Mouse (Mus musculus): ENCODE results near the gene Smoc1. TPM values are rescaled to one million over a fixed set of nuclear protein-coding genes. Genes with fewer than 3 reads are reported as not detected.

Smoc1 gene
- polyA plus RNA-seq, 1 experiment = 0.01 TPM

GRCm38 (mm10) chr12:81128693-81129092, 102.1 kb downstream of the Smoc1 start:
- H3K9me3 ChIP-seq (ENCODE audit: control insufficient read depth, low read length) = no peaks in the 10 kb centered on the region
- no peaks in the 10 kb centered on the region for H3K27me3 ChIP-seq (ENCODE audit: control insufficient read depth)
- TF ChIP-seq GATA1 (IDR thresholded peaks at IDR 0.05; ENCODE audit: low read length) (no peak), TAL1 (IDR thresholded peaks at IDR 0.05; ENCODE audit: low read length) (no peak)
- no peaks in the 10 kb centered on the region for H3K36me3 ChIP-seq (ENCODE audit: control insufficient read depth)
- no peak overlapping the region for H3K4me3 ChIP-seq (replicated peaks)
- no peaks in the 10 kb centered on the region for H3K4me1 ChIP-seq (ENCODE audit: control insufficient read depth)

- Histone ChIP-seq H3K27me3 (ENCODE audit: control insufficient read depth) (no peaks in the 10 kb centered on the region), H3K36me3 (ENCODE audit: control insufficient read depth) (no peaks in the 10 kb centered on the region), H3K9me3 (ENCODE audit: control insufficient read depth, low read length) (no peaks in the 10 kb centered on the region), H3K4me3 (replicated peaks) (no peak overlapping the region), H3K4me1 (ENCODE audit: control insufficient read depth) (no peaks in the 10 kb centered on the region)
- no peak for TF ChIP-seq TAL1 (IDR thresholded peaks at IDR 0.05; ENCODE audit: low read length)
- no peak for TF ChIP-seq GATA1 (IDR thresholded peaks at IDR 0.05; ENCODE audit: low read length)
These were observed 104.1 kb downstream of the Smoc1 start for GRCm38 (mm10) chr12:81130692-81131091.

- Histone ChIP-seq H3K36me3 (ENCODE audit: control insufficient read depth) (no peaks in the 10 kb centered on the region), H3K27me3 (ENCODE audit: control insufficient read depth) (no peaks in the 10 kb centered on the region), H3K4me1 (ENCODE audit: control insufficient read depth) (no peaks in the 10 kb centered on the region), H3K9me3 (ENCODE audit: control insufficient read depth, low read length) (no peaks in the 10 kb centered on the region), H3K4me3 (replicated peaks) (no peak overlapping the region)
- TF ChIP-seq TAL1 (IDR thresholded peaks at IDR 0.05; ENCODE audit: low read length) (no peak), GATA1 (IDR thresholded peaks at IDR 0.05; ENCODE audit: low read length) (no peak)
These were observed 104.5 kb downstream of the Smoc1 start for GRCm38 (mm10) chr12:81131114-81131513.

- H3K4me1 ChIP-seq (ENCODE audit: control insufficient read depth) = no peaks in the 10 kb centered on the region
- H3K4me3 ChIP-seq (replicated peaks) = no peak overlapping the region
- no peaks in the 10 kb centered on the region; the same call in 1 of the 2 replicates for H3K36me3 ChIP-seq (ENCODE audit: control insufficient read depth)
- no peaks in the 10 kb centered on the region for H3K9me3 ChIP-seq (ENCODE audit: control insufficient read depth, low read length)
- H3K27me3 ChIP-seq (ENCODE audit: control insufficient read depth) = no peaks in the 10 kb centered on the region
- no peak for TF ChIP-seq GATA1 (IDR thresholded peaks at IDR 0.05; ENCODE audit: low read length)
- TF ChIP-seq TAL1 (IDR thresholded peaks at IDR 0.05; ENCODE audit: low read length) = no peak
These were observed 106.6 kb downstream of the Smoc1 start for GRCm38 (mm10) chr12:81133055-81133665.

GRCm38 (mm10) chr12:81138217-81138616, 111.6 kb downstream of the Smoc1 start:
- Histone ChIP-seq H3K9me3 (ENCODE audit: control insufficient read depth, low read length) (no peaks in the 10 kb centered on the region), H3K27me3 (ENCODE audit: control insufficient read depth) (no peaks in the 10 kb centered on the region), H3K4me1 (ENCODE audit: control insufficient read depth) (no peaks in the 10 kb centered on the region), H3K4me3 (replicated peaks) (no peak overlapping the region), H3K36me3 (ENCODE audit: control insufficient read depth) (no peaks in the 10 kb centered on the region; the same call in 1 of the 2 replicates)
- TF ChIP-seq GATA1 (IDR thresholded peaks at IDR 0.05; ENCODE audit: low read length) (no peak), TAL1 (IDR thresholded peaks at IDR 0.05; ENCODE audit: low read length) (no peak)

GRCm38 (mm10) chr12:81139463-81139862, 112.9 kb downstream of the Smoc1 start:
- Histone ChIP-seq H3K4me3 (replicated peaks) (no peak overlapping the region), H3K36me3 (ENCODE audit: control insufficient read depth) (no peaks in the 10 kb centered on the region; the same call in 1 of the 2 replicates)

GRCm38 (mm10) chr12:81140594-81141328, 114.2 kb downstream of the Smoc1 start:
- no peaks in the 10 kb centered on the region for H3K4me1 ChIP-seq (ENCODE audit: control insufficient read depth)
- H3K4me3 ChIP-seq (replicated peaks) = no peak overlapping the region

More at GRCm38 (mm10) chr12:81139463-81139862, 112.9 kb downstream of the Smoc1 start:
- TF ChIP-seq TAL1 (IDR thresholded peaks at IDR 0.05; ENCODE audit: low read length) = no peak
- no peak for TF ChIP-seq GATA1 (IDR thresholded peaks at IDR 0.05; ENCODE audit: low read length)
- Histone ChIP-seq H3K4me1 (ENCODE audit: control insufficient read depth) (no peaks in the 10 kb centered on the region), H3K27me3 (ENCODE audit: control insufficient read depth) (no peaks in the 10 kb centered on the region), H3K9me3 (ENCODE audit: control insufficient read depth, low read length) (no peaks in the 10 kb centered on the region)

GRCm38 (mm10) chr12:81141329-81141711, 114.7 kb downstream of the Smoc1 start:
- Histone ChIP-seq H3K4me1 (ENCODE audit: control insufficient read depth) (no peaks in the 10 kb centered on the region), H3K36me3 (ENCODE audit: control insufficient read depth) (no peaks in the 10 kb centered on the region; the same call in 1 of the 2 replicates), H3K4me3 (replicated peaks) (no peak overlapping the region), H3K27me3 (ENCODE audit: control insufficient read depth) (no peaks in the 10 kb centered on the region), H3K9me3 (ENCODE audit: control insufficient read depth, low read length) (no peaks in the 10 kb centered on the region)
- no peak for TF ChIP-seq TAL1 (IDR thresholded peaks at IDR 0.05; ENCODE audit: low read length)
- no peak for TF ChIP-seq GATA1 (IDR thresholded peaks at IDR 0.05; ENCODE audit: low read length)

More at GRCm38 (mm10) chr12:81140594-81141328, 114.2 kb downstream of the Smoc1 start:
- Histone ChIP-seq H3K27me3 (ENCODE audit: control insufficient read depth) (no peaks in the 10 kb centered on the region), H3K9me3 (ENCODE audit: control insufficient read depth, low read length) (no peaks in the 10 kb centered on the region), H3K36me3 (ENCODE audit: control insufficient read depth) (no peaks in the 10 kb centered on the region; the same call in 1 of the 2 replicates)
- TF ChIP-seq TAL1 (IDR thresholded peaks at IDR 0.05; ENCODE audit: low read length) (no peak), GATA1 (IDR thresholded peaks at IDR 0.05; ENCODE audit: low read length) (no peak)

GRCm38 (mm10) chr12:81142231-81142630, 115.6 kb downstream of the Smoc1 start:
- no peak for TF ChIP-seq TAL1 (IDR thresholded peaks at IDR 0.05; ENCODE audit: low read length)
- no peak for TF ChIP-seq GATA1 (IDR thresholded peaks at IDR 0.05; ENCODE audit: low read length)
- no peak overlapping the region for H3K4me3 ChIP-seq (replicated peaks)
- no peaks in the 10 kb centered on the region for H3K27me3 ChIP-seq (ENCODE audit: control insufficient read depth)
- H3K4me1 ChIP-seq (ENCODE audit: control insufficient read depth) = no peaks in the 10 kb centered on the region
- H3K9me3 ChIP-seq (ENCODE audit: control insufficient read depth, low read length) = no peaks in the 10 kb centered on the region
- H3K36me3 ChIP-seq (ENCODE audit: control insufficient read depth) = no peaks in the 10 kb centered on the region; the same call in 1 of the 2 replicates
